Mouse (Mus musculus) ES-Bruce4 (cell line): ENCODE results near the gene Hdac4.

Source experiments
- EP300 ChIP-seq: IDR thresholded peaks from 2 replicates; pipeline ENCODE4 v1.6.1; 2011; ENCODE audit warnings: low read depth, low read length; ENCODE audit not compliant: insufficient read depth
- POLR2A ChIP-seq: IDR thresholded peaks from one replicate; pipeline ENCODE4 v1.8.1; 2011; ENCODE audit warnings: low read length; ENCODE audit not compliant: insufficient read depth

- no peak for TF ChIP-seq POLR2A
- TF ChIP-seq EP300, result no peak
Observed at GRCm38 (mm10) chr1:92235600-92235999, 40.1 kb upstream of the Hdac4 start.
